Mouse (Mus musculus) cerebellum, adult 11 months (tissue): Measurements from ENCODE around the gene Gins2.

ENCODE experiments used
- DNase-seq: peaks from one replicate; pipeline ENCODE4 v3.0.0; 2022

Gene Gins2

DNA sequence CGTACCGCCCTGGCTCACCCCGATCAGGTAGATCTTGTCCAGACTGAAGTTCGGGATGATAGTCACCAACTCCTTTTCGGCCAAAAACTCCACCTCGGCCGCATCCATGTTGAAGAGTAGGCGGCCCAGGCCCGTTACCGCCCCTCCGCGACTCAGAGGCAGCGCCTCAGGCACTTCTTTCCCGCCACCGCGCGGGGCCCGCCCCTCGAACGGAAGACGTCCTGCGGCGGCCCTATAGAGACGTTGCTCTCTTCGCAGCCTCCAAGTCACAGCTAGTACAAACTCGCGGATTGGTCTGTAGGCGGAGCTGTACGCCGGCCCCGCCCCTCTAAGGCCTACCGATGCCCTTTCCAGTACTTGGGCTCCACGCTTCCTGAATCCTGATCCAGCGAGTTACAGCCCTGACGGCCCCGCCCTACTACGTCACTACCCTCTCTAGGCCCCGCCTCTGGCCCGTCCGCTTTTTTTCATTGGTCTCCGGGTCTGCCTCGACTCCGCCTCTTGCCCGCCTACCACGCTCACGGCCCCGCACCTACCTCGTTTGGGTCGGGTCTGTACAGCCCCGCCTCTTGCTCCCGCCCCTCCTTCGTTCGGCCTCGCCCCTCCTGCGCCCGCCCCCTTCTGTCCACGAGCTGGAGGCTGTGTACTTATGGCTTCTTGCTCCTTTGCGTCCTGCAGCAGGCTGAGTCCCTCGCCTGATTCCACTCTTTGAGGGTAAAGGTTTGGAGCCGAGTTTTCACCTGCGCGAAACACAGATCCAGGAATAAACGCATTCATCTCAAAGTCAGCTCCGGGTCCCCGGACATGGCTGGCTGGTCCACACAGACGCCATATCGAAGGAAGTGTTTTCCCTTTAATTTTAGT is at the start of gene Gins2:
Gene Gins2, minus strand, starts transcription at position 397 of the 864 bp plus-strand sequence.
- DNase-seq: peak; percentile 99

DNA sequence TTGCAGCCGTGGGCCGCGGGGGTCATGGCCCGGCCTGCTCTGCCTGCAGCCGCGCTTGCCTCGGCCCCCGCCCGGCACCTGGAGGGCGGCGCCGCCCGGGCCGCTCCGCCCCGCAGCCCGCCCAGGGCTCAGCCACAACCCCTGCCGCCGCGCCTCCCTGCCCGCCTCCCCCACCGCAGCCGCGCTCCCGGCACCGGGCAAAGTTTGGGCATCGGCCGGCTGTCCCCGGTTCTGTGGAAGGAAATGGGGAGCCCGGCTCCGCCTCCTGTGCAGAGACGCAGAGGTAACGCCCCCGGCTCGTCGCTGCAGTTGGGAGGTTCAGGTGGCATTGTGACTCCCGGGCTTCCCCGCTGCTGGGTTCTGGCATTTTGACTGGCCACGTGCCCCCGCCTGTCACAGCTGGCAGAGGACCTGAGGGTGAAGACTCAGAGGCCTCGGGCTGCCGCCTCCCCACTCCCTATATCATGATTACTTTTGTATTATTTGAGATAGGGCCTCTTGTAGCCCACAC is 45.3 kb upstream of the Gins2 start:
- DNase-seq: peak; percentile 19

DNA sequence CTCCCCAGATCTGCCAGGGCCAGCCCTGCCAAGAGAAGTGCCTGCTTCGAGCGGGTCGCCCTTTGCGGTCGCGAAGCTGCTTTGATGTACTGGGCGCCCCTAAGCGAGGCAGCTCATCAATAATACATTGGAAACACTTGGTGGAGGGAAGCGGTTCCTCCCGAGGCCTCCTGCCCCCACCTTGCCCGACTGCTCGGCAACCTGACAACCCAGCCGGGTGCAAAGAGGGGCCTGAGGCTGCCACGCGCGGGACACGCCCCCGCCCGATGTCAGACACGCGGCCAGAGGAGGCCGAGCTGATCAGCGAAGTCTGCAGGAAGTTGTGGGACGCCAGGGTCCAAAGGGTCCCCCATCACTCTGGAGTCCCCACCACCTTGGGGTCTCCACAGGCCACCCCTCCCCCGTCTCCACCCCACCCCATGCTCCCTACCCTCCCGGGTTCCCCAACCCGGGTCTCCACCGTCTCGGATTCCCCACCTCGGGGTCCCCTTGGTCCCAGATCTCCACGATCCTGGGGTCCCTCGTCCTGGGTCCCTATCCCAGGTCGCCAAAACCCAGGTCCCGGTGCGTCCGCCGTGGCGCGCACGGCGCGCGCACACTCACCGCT is 44.7 kb upstream of the Gins2 start:
- DNase-seq: no peak

DNA sequence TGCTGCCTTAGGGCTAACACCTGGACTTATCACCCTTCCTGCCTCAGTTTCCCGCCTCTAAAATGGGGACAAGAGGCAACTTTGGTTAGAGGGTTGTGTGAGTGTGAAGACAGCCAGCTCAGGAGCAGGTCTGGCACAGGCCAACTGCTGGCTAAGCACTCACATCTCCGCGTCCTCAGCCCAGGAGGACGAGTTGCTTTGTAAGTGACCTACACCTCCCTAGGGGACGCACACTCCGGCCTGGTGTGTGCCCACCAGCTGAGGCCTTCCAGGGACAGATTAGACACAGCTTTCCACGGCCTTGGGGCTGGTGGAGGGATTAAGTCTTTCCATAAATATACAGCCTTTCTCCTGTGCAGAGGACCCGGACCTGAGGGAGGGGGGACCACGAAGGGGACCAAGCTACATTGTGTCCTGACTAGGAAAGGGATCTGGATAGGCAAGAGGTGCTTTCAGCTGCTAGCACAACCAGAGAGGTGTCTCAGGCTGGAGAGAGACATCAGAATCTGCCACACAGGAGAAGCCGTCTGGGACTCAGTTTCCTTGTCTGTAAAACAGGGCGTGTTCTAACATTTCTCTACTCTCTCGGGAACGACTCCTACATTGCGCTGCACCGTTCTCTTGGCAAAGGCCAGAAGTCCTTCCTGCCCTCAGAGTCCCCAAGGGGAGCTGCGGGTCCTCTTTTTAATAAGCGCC is 44.0 kb upstream of the Gins2 start:
- no peak for DNase-seq

DNA sequence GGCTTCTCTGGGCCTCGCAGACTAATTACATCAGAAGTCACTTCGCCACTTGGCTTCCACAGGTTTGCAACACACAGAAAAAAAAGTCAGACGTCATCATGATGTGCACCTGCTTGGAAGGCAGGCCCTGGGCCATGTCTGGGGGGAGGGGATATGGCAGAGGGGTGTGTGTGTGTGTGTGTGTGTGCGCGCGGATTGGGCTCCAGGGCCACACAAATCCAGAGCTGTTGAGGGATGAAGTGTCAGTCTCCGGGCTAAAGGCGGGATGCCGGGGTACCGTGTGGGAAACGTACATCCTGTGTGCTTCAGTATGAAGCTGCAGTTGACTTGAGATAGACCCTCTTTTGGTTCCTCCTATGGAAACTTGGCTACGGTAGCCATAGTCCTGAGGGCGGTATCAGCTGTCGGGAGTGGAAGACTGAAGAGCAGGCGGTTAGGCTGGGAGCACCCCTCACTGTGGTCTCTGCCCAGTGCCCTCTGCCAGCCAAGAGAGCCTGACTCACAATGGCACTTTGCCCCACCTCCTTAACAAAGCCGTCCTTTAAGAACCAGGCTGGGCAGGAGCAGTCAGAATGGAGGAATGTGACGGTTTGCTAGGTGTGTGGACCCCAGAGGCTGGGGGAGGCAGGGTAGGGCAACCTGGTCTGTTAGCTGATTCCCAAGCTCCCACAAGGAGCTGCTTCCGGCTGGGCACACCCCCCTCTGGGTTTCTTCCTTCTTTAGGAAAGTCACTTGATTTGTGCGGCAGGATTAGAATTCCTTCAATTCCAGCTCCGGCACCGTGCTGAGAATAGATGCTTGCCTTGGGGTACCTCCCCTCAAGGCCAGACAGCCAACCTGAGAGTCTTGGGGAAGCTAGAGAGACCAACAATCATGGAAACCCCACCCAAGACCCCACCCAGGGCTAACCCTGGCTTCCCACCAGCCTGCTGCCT is 42.6 kb upstream of the Gins2 start:
- DNase-seq: no peak

DNA sequence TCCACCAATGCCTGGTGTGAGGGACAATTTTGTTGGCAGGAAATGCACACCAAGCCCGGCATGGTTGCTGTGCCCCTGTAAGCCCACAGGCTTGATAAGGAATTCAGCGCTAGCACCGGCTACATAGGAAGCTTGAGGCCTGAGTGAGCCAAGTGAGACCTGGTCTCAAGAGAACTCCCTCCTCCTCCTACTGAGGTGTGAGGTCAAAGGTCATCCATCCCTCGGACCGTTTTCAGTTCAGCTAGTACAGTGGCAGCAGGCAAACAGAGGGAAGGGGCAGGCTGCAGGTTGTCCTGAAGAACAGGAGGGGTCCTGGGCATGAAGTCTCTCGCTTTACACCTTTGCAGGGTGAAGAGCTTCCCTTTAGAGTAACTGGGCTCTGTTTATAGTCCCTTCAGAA is 41.7 kb upstream of the Gins2 start:
- no peak for DNase-seq

DNA sequence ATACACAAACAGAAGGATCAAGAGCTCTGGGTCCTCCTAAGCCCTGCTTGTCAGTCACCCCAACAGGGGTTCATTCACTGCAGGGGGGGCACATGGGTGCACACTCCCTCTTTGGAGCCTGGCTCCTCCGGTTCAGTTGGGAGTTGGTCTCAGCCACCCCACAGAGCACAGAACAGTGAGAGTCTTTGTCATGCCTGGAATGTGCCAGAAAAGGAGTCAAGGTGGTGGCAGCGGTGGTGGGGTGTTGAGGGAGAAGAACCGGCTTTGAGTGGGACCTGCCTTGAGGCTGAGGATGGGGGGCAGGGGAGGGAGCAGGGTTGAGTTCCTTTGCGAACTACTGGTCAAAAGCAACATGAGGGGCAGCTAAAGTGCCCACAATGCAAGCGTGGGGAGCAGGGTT is 40.9 kb upstream of the Gins2 start:
- no peak for DNase-seq

DNA sequence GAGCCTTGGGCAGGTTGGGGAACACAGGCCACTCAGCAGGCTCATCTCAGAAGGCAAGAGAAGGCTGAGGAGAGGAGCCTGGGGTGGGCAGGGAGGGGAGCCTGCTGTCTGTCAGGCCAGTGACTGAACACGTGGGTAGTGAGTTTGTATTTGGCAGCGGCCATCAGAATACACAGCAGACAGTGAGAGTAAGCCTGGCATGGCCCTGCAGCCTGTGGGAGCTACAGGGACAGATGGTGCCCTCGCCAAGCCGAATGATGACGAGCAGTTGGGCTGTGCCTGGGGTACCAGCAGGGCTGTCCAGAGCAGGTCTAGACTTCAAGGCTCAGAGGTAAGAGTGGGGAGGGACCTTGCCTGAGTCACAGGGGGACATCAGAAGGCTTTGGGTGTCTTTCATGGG is 38.2 kb upstream of the Gins2 start:
- DNase-seq: peak; percentile 58

DNA sequence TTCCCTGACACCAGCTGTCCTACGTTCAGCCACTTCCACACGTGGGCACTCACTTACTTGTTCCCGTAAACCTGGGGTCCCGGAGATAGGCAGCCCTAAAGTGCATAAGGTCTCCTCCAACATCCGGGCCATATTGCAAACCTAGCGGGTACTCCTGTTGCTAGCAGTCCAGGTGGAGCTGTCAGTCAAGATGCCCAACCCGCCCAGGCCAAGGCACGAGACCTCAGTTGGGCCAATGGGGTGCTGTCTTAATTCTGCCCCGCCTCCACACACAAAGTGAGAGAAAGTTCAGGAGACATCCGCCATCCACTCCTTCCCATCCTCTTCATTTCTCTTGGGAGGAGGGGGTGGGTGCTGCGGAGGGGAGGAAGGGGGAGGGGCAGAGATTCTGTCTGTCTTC is 37.4 kb upstream of the Gins2 start:
- DNase-seq: no peak

DNA sequence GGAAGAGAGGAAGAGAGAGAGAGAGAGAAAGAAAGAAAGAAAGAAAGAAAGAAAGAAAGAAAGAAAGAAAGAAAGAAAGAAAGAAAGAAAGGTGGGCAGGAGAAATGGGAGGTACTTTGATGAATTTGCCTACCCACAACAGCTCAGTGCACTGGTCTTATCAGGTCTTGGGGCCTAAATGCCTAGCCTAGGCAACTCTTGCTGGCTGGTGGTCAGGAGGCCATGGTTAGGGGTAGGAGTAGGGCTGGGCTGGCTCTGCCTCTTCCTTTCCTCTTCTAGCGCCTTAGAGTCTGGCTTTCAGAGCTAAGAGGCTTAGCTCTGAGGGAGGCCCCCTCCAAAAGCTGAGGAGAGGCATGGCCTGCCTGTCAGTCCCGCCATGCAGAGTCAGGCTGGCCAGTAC is 34.5 kb upstream of the Gins2 start:
- no peak for DNase-seq

DNA sequence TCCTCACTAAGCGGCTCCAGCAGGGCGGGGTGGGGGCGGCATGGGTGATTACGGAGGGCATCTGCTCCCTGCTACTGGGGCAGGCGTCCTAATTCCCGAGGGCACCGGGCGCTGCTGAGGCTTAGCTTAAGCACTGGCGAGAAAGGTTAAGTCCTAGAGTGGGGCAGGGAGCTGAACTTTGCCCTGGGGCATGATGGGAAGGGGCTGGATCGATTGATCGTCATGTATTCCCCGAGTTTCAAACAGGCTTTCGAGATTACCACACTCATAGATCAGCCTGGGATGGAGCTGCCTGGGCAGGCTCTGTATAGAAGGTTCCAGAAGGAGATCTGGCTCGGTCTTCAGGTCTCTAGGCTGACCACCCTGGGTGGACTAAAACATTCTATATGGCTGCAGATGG is 33.1 kb upstream of the Gins2 start:
- DNase-seq: no peak

DNA sequence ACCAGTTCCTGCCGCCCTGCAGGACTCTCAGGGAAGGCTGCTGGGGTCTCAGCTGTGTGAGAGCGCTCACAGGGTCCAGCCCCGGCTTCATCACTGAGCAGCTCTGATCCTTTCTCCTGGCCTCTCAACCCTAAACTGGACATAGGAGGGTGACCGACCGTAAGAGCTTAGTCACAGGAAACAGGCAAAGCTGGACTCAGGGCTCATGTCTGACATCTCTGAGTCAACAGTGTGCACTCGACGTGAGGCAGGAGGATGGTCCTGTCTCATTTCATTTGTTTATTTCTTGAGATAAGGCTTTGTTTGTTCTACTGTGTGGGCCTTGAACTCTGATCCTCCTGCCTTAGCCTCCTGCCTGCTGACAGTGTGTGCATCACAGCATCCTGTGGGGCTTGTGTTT is 31.3 kb upstream of the Gins2 start:
- no peak for DNase-seq

DNA sequence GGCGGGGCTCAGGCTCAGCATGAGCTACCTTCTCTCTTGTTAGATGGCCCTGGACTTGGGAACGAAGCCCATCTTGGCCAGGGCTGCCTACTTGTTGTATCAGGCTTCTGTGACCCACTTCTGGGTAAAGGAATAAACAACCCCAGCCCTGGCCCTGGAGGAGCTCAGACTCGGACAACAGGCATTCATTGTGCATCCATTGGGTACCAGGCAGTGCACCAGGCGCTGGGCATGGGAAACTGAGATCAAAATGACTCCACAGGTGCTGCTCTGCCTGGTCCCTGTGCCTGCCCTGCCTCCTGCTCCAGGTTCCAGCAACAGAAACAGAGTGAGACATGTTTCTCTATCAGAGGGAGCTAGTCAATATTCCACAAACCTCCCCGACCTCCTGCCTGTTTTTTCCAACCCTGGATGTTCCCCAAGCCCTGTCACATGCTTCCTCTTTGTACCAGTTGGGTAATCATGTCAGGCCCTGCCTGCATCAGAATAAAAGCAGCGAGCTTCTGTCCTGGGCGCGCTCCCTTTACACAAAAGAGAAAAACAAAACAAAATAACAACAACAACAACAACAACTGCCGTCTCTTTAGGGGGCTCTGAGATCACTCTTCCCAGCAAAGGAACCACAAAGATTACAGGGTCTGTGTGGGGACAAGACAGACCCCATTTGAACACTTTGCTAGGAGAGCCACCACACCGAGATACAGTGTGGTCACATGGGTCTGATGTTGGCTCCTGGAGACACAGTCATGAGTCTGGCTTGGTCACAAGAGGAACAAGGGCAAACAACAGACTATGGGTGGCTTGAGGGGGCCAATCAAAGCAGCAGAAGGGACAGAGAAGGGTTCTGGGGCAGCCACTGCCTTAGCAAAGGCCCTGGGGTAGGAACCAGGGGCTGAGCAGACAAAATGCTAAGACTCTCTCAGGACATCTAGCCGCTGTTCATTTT is 30.4 kb upstream of the Gins2 start:
- DNase-seq: no peak

DNA sequence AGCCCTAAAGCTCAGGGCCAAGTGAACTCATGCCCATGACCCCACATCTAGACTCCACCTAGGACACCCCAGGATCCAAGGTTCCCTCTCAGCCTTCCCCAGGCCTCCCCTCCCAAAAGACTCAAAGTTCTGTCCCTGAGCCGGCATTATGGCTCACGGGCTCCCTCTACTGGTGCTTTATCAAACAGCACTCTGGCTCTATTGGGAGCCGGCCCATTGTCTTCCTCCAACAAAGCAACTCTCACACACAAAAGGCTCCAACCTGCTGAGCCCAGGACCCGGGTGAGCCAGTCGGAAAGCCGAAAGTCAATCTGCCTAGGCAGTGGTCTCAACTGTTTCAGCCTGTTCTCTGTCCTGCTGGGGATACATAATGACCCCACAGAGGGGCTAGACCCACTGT is 29.0 kb upstream of the Gins2 start:
- DNase-seq: peak; percentile 54

DNA sequence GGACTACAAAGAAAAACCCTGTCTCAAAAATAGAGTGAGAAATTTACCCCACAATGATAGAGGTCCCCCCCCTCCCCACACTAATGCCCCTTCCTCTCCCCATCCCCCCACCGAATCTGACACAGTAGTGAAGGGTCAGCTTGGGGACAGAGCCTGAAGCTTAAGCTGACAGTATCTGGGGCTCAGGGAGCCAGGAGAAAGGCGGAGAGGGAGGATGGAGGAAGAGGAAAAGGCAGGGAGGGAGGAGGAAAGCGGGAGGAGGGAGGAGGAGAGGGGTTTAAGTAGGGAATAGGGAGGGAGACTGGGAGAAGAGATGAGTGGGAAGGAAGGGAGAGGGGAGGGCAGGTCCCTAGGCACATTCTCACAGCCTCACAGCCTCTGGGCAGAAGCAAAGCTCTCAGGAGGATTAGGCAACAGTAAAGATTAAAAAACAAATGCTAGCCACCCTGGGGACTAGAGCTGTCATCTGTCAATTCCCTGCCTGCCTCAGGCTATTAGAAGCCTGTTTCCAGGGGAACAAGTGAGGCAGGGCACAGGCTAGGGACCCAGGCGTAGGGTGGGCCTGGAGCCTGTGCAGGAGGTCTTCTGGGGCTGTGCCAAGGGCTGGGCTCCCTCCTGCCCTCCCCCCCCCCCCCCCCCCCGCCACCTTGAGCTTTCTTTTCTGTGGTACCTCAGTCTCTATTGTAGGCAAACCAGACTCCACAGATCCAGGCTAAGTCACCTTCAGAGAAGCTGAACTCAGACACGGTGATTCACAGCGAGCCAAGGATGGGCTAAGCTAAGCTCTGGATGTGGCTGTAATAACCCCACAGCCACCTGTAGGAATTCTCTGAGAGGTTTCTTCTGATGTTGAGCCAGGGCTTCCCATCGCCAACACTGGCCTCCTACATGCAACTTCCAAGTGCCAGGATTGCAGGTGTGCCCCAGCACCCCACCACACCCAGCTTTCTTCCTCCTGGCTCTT is 27.8 kb upstream of the Gins2 start:
- DNase-seq: no peak

DNA sequence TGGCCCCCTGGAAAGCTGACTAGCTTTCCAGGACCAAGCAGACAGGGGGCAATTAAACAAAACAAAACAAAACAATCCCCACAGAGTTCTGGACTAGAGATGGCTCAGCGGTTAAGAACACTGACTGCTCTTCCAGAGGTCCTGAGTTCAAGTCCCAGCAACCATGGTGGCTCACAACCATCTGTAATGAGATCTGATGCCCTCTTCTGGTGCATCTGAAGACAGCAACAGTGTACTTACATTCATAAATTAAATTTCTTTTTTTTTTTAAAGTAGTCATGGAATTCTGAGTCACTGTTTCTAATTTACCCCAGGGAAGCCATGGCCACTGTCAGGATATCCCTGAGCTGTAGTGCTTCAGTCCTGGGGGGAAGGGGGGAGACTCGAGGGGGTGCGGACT is 25.4 kb upstream of the Gins2 start:
- no peak for DNase-seq

DNA sequence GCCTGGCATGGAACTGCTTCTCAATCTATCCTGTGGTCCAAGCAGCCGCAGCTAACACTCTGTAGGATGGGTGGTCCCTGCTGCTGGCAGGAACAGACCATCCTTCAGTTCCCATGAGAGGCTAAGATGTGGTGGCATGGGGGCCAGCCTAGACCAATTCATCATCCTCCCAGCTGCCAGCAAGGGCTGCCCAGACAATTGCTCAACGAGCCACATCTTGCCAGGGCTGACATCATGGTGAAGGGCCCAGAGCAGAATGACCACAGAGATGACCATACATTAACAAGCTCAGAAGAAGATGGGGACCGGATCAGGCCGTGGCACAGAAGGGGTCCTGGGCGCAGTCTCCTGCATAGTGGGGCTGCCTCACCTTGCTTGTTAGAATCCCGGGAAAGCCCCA is 21.7 kb upstream of the Gins2 start:
- no peak for DNase-seq

DNA sequence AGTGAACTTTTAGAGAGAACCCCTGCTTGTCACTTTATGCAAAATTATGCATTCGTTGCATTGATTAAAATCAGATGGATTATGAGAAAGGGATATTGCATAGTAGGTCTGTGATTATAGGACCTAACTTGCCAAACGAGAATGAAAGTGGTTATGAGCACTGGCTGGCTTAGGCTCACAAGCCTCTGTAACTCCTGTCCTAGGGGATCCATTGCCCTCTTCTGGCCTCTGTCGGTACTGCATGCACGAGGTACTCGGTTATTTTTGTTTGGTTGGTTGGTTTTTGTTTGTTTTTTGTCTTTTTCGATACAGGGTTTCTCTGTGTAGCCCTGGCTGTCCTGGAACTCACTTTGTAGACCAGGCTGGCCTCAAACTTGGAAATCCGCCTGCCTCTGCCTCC is 18.8 kb upstream of the Gins2 start:
- DNase-seq: peak; percentile 68

DNA sequence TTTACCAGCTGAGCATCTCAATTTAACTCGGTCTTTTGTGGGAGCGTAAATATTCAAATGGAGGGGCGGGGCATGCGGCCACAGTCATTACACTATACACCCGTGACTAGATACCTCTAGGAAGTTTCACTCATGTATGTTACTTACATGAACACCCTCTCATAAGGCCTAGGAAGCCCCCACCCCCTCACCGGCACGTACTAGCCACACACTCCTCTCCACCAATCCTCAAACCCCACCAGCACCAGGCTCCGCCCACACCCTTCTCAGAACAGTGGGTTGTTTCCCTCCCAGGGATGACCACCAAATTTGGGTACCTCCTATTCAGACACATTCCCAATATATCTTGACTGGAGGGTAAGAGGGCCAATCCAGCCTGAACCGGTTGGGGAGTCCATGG is 18.4 kb upstream of the Gins2 start:
- no peak for DNase-seq

DNA sequence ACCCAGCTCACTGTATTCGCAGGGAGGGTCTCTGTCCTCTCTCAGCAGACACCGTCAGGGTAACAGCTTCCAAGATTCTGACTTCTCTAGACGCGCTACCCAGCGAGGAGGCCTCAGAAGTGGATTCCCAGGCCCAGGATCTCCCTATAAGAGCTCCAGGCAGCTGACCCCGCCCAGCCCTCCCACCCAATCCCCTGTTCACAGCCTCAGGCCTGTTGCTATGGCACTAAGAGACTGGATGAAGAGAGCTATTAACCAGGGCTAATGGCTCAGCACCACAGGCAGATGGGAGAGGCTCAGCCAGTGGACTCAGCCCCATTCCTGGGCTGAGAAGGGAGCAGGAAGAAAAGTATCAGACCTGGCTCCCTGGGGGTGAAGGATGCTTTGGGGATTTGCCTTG is 13.6 kb upstream of the Gins2 start:
- DNase-seq: no peak
